Mouse (Mus musculus) 3134 (cell line): ENCODE results near the gene 4930438A08Rik.
"Not testable (repeated sequence)": the region's sequence is repeated elsewhere in the genome, so short reads cannot be mapped to it uniquely, and the experiment has no call there.

Experiments
- DNase-seq: peaks from one replicate; pipeline ENCODE4 v3.0.0-alpha.2; 2011; ENCODE audit warnings: low spot score; ENCODE audit not compliant: insufficient read length; ENCODE audit errors: extremely low read depth

The 4930438A08Rik gene

DNA sequence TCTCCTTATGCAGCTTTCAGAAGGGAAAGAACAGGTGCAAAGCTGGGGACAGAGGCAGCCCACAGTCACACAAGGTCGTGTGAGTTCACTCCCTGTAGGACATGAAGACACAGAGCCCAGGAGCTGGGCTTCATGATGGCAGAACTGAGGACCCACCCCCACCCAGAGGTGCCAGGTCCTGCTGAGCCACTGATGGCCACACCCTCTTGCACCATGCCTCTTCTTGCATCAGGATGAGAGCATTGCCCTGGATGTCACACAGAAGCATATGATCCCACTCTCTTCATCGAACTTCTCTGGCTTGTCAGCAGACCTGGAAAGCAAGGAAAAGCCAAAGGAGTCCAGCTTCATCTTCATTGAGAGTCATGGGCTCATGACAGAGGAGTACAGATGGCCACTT lies at the start of gene 4930438A08Rik:
4930438A08Rik (plus strand) TSS at position 228 of the 400 bp plus-strand sequence.
- no peak for DNase-seq

DNA sequence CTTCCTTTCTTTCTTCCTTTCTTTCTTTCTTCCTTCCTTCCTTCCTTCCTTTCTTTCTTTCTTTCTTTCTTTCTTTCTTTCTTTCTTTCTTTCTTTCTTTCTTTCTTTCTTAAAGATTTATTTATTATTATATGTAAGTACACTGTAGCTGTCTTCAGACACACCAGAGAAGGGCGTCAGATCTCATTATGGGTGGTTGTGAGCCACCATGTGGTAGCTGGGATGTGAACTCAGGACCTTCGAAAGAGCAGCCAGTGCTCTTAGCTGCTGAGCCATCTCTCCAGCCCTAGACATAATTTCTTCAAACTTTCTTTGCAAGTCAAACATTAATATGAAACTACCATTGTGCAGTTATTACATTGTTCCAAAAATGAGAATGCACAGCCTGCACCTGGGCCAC lies 49.7 kb upstream of the 4930438A08Rik start:
- DNase-seq, result not testable (repeated sequence)

DNA sequence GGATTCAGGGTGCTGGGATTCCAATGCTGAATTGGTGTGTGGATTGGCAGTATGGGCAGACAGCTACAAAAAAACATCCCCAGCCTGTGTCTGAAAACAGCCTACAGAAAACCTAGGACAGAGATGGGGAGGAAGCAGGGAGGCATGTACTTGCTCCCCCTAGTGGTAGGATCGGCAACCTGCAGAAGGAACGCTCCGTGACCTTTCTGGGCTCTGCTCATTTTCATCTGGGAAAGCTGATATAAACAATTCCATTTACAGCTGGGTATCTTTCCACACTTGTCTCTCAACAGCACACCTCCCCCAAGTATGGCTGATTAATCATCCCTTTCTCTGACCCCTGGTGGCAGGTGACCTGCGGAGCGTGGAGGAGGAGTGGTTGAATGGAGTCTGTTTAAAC lies 48.9 kb upstream of the 4930438A08Rik start:
- DNase-seq, result no peak

DNA sequence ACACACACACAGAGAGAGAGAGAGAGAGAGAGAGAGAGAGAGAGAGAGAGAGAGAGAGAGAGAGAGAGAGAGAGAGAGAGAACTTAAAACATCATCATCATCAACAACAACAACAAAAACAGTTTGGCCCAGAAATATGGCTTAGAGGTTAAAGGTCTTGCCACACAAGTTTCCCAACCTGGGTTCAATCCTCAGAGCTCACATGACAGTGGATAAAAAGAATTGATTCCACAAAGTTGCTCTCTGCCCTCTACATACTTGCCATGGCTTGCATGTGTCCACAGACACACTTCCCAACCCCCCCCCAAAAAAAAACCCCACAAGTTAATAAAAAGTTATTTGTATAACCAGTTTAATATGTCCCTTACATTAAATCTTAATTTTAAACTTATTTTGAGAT lies 48.2 kb upstream of the 4930438A08Rik start:
- DNase-seq, result no peak

DNA sequence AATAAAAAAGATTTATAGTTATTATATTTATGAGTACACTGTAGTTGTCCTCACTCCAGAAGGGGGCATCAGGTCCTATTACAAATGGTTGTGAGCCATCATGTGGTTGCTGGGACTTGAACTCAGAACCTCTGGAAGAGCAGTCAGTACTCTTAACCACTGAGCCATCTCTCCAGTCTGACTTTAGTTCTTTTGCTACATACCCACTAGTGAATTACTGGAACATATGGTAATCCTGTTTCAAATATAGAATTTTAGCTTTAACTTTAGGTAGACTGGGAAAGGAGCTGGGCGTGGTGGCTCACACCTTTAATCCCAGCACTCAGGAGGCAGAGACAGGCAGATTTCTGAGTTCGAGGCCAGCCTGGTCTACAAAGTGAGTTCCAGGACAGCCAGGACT lies 46.6 kb upstream of the 4930438A08Rik start:
- DNase-seq, result not testable (repeated sequence)

DNA sequence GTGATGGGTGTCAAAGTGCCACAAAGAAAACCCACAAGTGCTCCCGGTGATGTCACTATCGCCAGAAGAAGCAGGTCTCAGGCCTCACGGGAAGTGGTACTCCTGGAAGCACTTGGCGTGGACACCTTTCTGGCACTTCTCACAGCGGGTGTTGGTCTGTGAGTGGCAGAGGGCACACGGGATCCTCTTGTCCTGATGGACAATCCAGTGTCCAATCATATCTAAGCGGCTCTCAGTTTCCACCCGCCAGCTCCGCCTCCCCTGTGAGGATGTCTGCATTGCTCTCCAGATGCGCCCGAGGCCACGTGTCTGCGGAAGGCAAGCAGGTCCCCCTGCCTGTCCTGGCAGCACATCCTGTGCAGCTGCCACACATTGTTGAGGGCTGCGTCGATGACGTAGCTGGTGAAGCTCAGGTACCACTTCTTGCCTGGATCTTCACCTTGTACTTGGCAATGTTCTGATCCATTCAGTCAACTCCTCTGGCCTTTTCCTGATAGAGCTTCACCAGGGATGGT lies 44.1 kb upstream of the 4930438A08Rik start:
- DNase-seq, result no peak

DNA sequence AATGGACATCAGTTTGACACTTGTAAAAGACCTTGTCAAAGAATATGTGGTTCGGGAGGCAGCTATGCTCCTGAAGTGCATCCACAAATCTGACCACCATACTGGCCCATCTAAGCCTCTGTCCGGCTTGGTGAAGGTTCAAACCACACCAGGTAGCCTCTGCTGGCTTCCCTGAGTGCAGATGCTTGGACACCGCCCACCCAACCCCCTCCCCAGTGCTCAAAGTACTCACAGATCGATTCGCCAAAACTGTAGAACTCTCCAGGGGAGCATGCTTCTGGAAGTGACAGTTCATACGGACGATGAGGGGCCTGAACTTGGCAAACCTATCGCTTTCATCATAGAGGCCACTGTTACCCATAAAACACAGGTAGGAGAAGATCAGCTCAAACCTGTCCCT lies 43.4 kb upstream of the 4930438A08Rik start:
- no peak for DNase-seq

DNA sequence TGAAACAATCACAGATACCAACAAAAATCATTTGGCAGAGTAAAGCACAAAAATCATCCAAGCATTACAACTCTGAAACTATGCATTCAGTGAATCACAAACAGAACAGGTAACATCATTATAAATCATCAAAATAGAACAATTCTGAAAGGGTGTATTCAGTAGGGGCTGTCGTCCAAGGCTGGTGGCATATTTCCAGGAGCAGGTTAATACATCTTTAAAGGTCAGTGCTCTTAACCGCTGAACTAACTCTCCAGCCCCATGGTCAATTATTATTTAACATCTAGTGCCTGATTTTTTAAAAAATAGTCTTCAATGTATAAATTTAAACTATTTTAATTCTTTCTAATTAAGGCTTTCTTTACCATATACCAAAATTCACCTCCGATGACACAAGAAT lies 40.0 kb upstream of the 4930438A08Rik start:
- DNase-seq, result not testable (repeated sequence)

DNA sequence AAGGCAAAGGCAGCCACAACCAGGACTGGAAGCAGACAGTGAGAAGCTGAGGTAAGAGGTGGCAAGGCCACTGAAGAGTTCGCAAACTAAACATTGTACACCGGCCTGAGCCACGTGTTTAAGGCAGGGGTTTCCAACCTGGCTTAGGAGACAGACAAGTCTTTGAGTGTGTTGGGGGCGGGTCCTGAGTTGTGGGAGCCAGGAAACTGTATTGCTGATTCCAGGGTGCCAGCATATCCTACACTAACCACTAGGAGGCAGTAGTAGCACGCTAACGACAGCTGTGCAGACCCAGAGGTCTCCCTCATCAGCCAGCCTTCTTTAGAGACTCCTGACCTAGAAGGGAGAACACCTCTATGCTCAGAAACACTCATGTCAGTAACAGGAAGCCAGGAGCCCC lies 39.4 kb upstream of the 4930438A08Rik start:
- no peak for DNase-seq

DNA sequence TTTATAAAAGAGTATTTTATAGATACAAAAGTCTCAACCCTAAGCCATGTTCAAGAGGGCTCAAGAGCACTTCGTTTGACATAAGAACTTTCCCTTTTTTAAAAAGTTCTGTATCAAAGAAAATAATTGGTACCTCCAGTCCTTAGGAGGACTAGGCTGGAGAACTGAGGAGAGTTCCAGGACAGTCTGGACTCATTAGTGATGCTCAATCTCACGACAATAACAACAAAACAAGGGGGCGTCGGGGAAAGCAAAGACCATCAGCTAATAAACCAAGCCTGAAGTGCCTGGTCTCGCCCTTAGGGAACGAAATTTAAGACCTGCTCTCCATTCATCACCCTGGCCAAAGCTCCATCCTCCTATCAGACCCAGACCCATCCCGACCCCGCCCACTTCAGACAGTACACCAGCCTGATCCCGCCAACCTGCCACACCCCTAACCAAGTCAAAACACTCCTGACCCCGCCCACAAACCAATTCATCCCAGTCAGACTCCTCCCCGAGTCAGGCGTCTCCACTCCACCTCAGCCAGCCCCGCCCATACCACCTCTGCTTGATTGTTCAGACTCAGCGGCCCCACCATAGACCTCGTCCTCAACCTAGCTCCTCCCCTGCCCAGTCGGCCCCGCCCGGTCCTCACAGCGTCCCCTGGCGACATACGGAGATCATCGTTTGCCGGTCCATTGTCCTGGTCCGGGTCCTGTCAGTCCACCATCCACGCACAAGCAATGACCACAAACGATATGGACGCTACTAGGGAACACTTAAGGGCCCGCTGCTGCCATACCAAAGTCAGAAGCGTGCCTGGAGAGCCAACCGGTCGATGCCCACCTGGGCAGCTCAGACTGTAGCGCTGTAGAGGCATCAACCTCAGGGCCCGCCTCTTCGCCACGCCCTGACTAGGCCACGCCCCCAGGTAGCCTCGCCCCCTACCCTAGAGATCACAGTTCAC lies 35.5 kb upstream of the 4930438A08Rik start:
- no peak for DNase-seq

DNA sequence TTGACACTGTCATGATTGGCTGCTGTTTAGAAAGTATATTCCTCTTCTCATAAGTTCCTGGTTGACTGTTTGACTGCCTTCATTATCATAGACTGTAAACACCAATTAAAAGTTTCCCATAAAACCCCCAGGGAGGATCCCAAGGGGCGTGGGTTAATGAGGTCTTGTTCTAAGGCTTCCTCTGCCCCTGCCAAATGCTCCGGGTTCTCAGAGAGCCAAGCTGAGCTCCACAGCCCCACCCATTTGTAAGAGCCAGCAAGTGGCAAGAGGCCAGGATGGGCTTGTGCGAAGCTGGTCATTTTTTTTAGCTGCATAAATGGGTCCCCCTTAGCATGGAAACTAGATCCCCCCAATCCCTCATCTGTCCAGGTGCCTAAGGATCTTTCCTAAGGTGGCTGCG lies 27.3 kb upstream of the 4930438A08Rik start:
- no peak for DNase-seq

DNA sequence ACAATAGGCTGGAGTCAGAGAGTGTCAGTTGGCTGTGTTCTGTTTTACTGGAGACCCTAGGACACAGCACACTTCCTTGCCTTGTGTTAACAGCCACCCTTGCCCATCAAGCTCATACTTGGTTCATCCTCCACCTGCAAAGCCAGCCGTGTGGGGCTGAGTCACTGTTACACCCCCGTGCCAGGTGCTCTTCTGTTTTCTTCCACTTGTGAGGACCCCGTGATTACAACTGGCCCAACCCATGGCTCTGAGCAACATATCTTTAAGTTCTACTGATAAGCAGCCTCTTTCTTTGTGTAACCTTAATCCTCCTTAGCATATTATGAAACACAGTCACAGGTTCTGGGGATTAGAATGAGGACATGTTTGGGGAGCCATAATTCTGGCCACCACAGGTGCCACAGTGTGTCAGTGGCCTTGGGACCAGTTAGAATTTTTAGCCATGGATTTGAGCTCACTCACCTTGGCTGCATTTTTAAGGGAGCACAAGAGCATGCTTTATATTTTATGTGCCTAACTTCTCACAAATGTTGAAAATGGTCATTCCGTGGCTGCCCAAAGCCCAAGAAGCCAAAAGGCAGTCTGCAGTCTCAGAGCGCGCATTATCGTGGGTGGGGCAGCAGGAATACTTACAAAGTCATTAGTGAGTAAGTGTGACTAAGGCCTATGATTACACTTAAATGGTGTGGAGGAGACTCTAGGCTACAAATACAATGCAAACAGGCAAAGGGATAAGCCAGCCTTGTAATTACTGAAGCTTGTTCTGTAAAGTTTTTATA lies 25.2 kb upstream of the 4930438A08Rik start:
- DNase-seq, result no peak

DNA sequence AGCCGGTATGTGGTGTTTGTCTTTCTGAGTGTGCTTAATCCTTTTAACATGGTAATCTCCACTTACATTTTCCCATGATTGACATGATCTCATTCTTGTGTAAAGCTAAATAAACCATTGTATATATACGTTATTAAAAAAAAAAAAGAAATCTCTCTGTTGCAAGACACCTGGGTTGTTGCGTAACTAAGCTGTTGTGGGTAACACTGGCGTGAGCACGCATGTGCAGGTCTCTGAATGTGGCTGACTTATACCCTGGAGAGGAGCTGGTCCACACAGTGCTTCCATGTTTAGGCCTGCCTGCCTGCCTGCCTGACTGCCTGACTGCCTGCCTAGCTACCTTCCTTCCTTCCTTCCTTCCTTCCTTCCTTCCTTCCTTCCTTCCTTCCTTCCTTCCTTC lies 24.0 kb upstream of the 4930438A08Rik start:
- DNase-seq, result no peak

DNA sequence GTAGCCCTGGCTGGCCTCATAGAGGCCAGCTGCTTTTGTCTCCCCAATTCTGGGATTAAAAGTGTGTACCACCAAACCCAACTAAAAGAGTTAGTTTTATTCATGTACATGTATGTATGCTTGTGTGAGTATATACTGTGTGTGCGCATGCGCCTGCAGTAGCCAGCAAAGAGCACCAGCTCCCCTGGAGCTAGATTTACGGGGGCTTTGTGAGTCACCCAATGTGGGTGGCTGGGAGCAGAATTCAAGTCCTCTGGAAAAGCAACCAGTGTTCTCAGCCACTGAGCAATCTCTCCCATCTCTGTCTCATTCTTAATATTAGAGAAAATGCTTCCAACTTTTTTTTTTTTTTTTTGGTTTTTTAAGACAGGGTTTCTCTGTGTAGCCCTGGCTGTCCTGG lies 20.2 kb upstream of the 4930438A08Rik start:
- DNase-seq, result no peak

DNA sequence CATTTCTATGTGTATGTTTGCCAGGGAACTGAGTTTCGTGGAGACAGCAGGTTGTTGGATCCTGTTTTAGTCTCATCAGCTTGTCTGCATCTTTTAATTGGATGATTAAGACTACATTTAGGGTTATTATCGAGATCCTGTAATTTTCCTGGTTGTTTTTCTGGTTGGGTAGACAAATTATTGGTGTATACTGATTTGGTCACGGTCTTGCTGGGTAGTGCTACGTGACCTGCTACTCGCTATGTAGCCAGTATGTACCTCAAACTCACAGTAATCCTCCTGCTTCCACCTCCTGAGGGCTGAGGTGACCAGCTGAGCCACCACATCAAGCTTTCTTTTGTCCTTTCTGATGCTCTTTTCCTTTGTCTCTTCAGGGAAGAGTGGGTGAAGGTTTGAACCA lies 16.8 kb upstream of the 4930438A08Rik start:
- DNase-seq, result no peak

DNA sequence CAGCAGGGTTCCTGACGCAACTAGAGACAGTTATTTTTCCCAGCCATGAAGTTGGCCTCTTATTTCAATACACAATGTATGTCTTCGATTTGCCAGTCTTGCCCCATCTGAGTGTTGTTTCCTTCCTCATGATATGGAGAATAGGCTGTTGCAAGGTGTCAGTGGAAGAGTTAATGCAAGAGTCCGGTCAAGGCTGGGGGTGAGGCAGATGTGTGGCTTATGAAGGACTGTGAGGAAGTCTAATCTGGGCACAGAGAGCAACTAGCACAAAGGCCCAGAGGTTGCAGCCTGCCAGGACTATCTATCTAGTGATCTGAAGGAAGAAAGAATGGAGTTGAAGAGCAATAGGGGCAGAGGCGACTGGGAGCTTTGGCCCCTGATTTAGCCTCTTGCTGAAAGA lies 14.4 kb upstream of the 4930438A08Rik start:
- no peak for DNase-seq

DNA sequence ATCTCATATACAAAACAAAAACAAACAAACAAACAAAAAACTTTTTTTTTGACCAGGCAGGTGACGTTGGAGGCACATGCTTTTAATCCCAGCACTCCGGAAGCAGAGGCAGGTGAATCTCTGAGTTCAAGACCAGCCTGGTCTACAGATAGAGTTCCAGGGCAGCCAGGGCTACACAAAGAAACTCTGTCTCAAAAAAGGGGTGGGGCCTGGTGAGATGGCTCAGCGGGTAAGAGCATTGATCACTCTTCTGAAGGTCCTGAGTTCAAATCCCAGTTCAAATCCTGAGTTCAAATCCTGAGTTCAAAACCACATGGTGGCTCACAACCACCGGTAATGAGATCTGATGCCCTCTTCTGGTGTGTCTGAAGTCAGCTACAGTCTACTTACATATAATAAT lies 12.8 kb upstream of the 4930438A08Rik start:
- no peak for DNase-seq

DNA sequence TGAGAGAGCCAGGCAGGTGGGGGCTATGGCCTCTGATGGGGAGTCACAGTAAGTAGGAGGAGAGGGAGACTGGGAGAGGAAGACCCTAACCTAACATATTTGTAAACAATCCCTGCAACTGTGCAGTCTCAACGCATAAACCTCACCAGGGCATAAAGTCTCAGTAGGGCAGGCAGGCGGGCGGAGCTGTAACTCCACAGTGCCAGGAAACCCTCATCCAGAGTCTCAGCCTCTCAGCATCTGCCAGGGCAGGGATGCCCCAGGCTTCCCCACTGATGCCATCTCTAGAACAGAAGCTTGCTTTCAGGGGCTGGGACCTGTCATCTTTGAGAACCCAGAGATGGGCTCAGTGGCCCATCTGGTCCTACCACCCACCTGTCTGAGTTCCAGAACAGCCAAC lies 12.3 kb upstream of the 4930438A08Rik start:
- no peak for DNase-seq

DNA sequence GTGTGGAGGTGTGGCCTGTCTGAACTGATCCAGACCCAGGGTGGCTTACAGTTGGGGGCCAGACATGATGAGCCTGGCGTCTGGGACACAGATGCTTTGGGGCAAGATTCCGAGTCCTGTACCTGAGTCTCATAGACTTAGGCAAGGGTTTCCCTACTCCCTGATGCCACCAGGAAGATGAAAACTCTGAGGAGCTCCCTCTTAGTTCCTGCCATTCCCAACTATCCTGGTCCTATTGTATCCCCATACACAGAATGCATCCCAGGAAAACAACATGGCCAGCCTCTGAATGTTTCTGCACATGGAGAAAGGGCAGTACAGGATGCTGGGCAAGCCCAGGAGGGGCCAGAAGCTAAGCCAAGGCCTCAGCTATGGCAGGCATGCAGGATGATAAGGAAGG lies 11.1 kb upstream of the 4930438A08Rik start:
- DNase-seq, result no peak

DNA sequence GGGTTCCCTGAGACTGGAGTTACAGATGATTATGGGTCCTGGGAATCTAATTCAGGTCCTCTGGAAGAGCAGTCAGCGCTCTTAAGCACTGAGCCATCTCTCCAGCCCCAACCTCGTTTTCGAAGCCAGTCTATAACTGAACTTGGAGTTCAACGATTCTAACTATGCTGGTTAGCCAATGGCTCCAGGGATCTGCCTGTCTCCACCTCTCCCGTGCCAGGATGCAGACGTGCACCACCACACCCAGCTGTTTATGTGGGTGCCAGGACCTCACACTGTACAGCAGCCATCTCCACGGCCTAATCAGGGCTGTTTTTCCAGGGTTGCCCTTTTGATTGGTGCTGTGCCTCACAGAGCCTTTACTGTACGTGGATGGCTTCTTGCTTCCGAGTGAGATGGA lies 10.1 kb upstream of the 4930438A08Rik start:
- no peak for DNase-seq

DNA sequence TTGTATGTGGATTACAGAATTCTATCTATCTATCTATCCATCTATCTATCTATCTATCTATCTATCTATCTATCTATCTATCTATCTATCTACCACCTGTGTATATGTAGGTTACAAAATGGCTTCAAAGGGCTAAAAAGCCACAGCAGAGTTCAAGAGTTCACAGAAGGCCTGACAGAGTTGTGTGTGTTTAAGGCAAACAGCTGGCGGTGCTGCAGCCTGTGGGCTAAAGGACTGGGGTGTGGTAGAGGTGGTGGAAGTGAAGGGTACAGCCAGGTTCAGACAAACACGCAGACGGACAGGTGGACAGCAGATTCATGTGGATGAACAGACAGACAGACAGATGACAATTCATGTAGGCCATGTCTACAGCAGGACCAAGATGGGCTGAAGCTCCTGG lies 6.3 kb upstream of the 4930438A08Rik start:
- DNase-seq, result no peak

DNA sequence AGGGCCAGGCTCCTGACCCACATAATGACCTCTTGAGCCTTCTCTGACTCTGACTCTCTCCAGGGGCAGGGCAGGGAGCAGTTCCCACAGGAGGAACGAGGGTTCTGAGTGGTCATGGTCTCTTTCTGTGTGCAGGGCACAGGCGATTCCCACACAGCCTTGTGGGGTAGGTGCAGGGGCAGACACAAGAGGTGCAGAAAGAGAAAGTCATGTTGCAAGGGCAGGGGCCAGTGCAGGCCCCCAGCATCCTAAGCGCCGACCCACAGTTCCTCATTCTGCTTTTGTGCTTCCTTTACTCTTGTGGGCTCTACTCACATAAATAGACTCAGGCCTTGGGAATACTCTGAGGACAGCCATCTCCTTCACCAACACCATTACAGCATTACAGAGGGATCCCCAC lies 1.2 kb downstream of the 4930438A08Rik start:
- DNase-seq, result no peak
